Mouse (Mus musculus) heart, postnatal 0 days (tissue): Measurements from ENCODE around the gene Osbpl2.

ENCODE experiments used
- CTCF ChIP-seq: IDR thresholded peaks from 2 replicates; pipeline ENCODE4 v1.5.1; 2016; ENCODE audit warnings: antibody characterized with exemption, control low read depth, low read depth
- EP300 ChIP-seq: IDR thresholded peaks from 2 replicates; pipeline ENCODE4 v1.6.1; 2016; ENCODE audit warnings: antibody characterized with exemption, low read depth

GRCm38 (mm10) chr2:180135414-180135813 lies 16.3 kb downstream of the Osbpl2 start:
- no peak for TF ChIP-seq CTCF
- no peak for TF ChIP-seq EP300
